Mouse (Mus musculus) hindbrain, embryonic 16.5 days (tissue): ENCODE measurements at regions not wholly inside any gene's neighbourhood (a gene's known extent, or its start where the extent isn't known, plus 50 kb on each side); places are given as distances from the start of the nearest gene placed in this dataset.

Source experiments
- ATAC-seq: fragments of 200-750 bp; cut with Nextera tagmentation; 2 replicates; pipeline ENCODE4 v1.8.0; 2017; ENCODE audit warnings: moderate TSS enrichment, moderate library complexity
- H3K27ac ChIP-seq: fragments of 300-500 bp; sonication (generic); 2 replicates; pipeline ENCODE4 v1.5.1; 2014; ENCODE audit warnings: low read depth, mild to moderate bottlenecking, control low read depth, low read length, moderate library complexity
- H3K27me3 ChIP-seq: fragments of 300-500 bp; sonication (generic); replicated peaks from 2 replicates; pipeline ENCODE4 v1.6.1; 2014; ENCODE audit warnings: low read length; ENCODE audit not compliant: control insufficient read depth, insufficient read depth
- H3K36me3 ChIP-seq: fragments of 300-500 bp; sonication (generic); 2 replicates; pipeline ENCODE4 v1.6.1; 2014; ENCODE audit warnings: mild to moderate bottlenecking, low read length, moderate library complexity, mixed read lengths; ENCODE audit not compliant: control insufficient read depth, insufficient read depth
- H3K4me1 ChIP-seq: fragments of 300-500 bp; sonication (generic); 2 replicates; pipeline ENCODE4 v1.6.1; 2014; ENCODE audit warnings: low read depth, low read length; ENCODE audit not compliant: control insufficient read depth, insufficient read depth
- H3K4me2 ChIP-seq: fragments of 300-500 bp; sonication (generic); 2 replicates; pipeline ENCODE4 v1.6.1; 2014; ENCODE audit warnings: mild to moderate bottlenecking, low read length, control low read depth, moderate library complexity
- H3K4me3 ChIP-seq: fragments of 300-500 bp; sonication (generic); 2 replicates; pipeline ENCODE4 v1.5.1; 2014; ENCODE audit warnings: mild to moderate bottlenecking, low read length, control low read depth, moderate library complexity
- H3K9ac ChIP-seq: fragments of 300-500 bp; sonication (generic); 2 replicates; pipeline ENCODE4 v1.6.1; 2014; ENCODE audit warnings: low read depth, mild to moderate bottlenecking, control low read depth, low read length, moderate library complexity
- H3K9me3 ChIP-seq: fragments of 300-500 bp; sonication (generic); 2 replicates; pipeline ENCODE4 v1.6.1; 2014; ENCODE audit warnings: mild to moderate bottlenecking, low read length, moderate library complexity; ENCODE audit not compliant: control insufficient read depth
- WGBS: fragments of 180-500 bp; shearing (Covaris S2); extraction: QIAGEN DNeasy Blood & Tissue Kit; methylation state at CpG from one replicate; pipeline ENCODE4 v1.1.7; 2014; 5-methylcytosine and 5-hydroxymethylcytosine counted together

GRCm38 (mm10) chr6:98833922-98834321, 491.4 kb upstream of the Gm765 start:
- WGBS, result 90% methylated on average over 7 of the region's 7 CpGs
- Histone ChIP-seq H3K9me3 (no peaks in the 10 kb centered on the region), H3K27me3 (no peaks in the 10 kb centered on the region; the same call in 1 of the 2 replicates), H3K9ac (no peak overlapping the region), H3K36me3 (no peaks in the 10 kb centered on the region), H3K4me3 (no peak overlapping the region), H3K27ac (no peak overlapping the region), H3K4me1 (no peaks in the 10 kb centered on the region), H3K4me2 (no peak overlapping the region)
- ATAC-seq, result no peak

GRCm38 (mm10) chr6:98830191-98830590, 487.6 kb upstream of the Gm765 start:
- H3K9me3 ChIP-seq, result no peaks in the 10 kb centered on the region

GRCm38 (mm10) chr6:98808046-98808445, 465.5 kb upstream of the Gm765 start:
- Histone ChIP-seq H3K4me1 (no peaks in the 10 kb centered on the region), H3K9me3 (0 out of 2 replicates have a peak, but pooled peaks cover under 1% of the 10 kb centered on the region), H3K9ac (no peak overlapping the region), H3K4me2 (no peak overlapping the region), H3K27ac (no peak overlapping the region), H3K36me3 (no peaks in the 10 kb centered on the region), H3K27me3 (no peaks in the 10 kb centered on the region), H3K4me3 (no peak overlapping the region)
- ATAC-seq, result no peak
- WGBS, result 98% methylated on average over 1 of the region's 1 CpGs

More at GRCm38 (mm10) chr6:98830191-98830590, 487.6 kb upstream of the Gm765 start:
- Histone ChIP-seq H3K36me3 (no peaks in the 10 kb centered on the region), H3K27ac (no peak overlapping the region), H3K27me3 (no peaks in the 10 kb centered on the region), H3K4me1 (no peaks in the 10 kb centered on the region), H3K4me3 (no peak overlapping the region), H3K9ac (no peak overlapping the region), H3K4me2 (no peak overlapping the region)
- WGBS, result 85% methylated on average over 4 of the region's 4 CpGs
- ATAC-seq, result no peak

DNA sequence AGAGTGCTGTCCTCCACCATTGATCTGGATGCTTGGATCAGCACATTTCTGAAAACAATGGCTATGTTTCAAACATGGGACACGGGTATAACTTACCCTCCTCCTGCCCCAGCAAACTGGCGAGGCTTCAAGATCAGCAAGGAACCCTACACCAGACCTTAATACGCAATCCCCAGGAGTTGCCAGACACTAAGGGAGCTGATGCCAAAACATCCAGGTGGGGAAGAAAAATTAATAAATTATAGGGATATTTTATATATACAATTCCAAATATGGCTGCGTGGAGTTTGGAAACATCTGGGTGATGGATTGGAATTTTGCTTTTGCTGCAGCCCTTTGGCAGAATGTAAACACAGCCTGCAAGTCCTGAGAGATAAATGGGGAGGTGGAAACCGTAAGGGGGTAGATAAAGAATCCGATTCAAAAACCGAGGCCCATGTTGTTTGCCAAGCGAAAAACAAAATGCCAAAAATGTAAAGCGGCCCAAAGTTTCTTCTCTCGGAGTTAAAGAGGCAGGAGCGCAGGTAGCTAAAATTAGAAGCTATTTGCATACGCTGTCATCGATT, 460.9 kb upstream of the Gm765 start:
- no peaks in the 10 kb centered on the region for H3K9me3 ChIP-seq
- no peaks in the 10 kb centered on the region; the same call in 1 of the 2 replicates for H3K4me1 ChIP-seq
- no peaks in the 10 kb centered on the region for H3K27me3 ChIP-seq
- H3K27ac ChIP-seq, result no peak overlapping the region
- H3K4me2 ChIP-seq, result no peak overlapping the region
- WGBS, result 84% methylated on average over 13 of the region's 13 CpGs
- H3K4me3 ChIP-seq, result no peak overlapping the region
- ATAC-seq, result no peak
- H3K9ac ChIP-seq, result no peak overlapping the region
- no peaks in the 10 kb centered on the region for H3K36me3 ChIP-seq

- no peak overlapping the region for H3K4me2 ChIP-seq
- H3K27me3 ChIP-seq, result no peaks in the 10 kb centered on the region
- no peaks in the 10 kb centered on the region for H3K9me3 ChIP-seq
- H3K4me1 ChIP-seq, result no peaks in the 10 kb centered on the region; the same call in 1 of the 2 replicates
- H3K9ac ChIP-seq, result no peak overlapping the region
- H3K4me3 ChIP-seq, result no peak overlapping the region
- no peak for ATAC-seq
- H3K36me3 ChIP-seq, result no peaks in the 10 kb centered on the region
- no peak overlapping the region for H3K27ac ChIP-seq
- 83% methylated on average over 4 of the region's 4 CpGs for WGBS
These were observed 458.5 kb upstream of the Gm765 start for GRCm38 (mm10) chr6:98801061-98801460.

DNA sequence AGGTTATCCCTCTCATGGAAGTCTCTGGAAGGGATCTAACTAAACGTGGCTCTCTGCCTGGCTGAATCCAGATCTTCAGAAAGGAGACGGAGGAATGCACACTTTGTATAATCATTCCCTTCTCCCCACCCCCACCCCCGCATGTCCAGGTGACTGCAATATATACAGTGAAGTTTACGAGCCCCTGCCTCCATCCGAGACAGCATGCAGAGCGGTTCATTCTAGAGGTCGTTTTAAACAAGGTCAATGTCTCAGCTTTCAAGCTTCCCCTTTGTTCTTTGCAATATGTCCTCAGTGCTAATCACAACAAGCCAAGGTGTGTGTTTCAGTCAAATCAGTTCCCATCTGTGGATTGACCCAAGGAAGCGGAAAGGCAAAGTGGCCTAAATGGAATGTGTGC, 457.5 kb upstream of the Gm765 start:
- no peaks in the 10 kb centered on the region for H3K9me3 ChIP-seq
- H3K4me2 ChIP-seq, result no peak overlapping the region
- no peak overlapping the region for H3K9ac ChIP-seq
- no peaks in the 10 kb centered on the region; the same call in 1 of the 2 replicates for H3K4me1 ChIP-seq
- no peaks in the 10 kb centered on the region for H3K27me3 ChIP-seq
- H3K36me3 ChIP-seq, result no peaks in the 10 kb centered on the region
- no peak for ATAC-seq
- WGBS, result 87% methylated on average over 8 of the region's 8 CpGs
- H3K27ac ChIP-seq, result no peak overlapping the region
- no peak overlapping the region for H3K4me3 ChIP-seq

DNA sequence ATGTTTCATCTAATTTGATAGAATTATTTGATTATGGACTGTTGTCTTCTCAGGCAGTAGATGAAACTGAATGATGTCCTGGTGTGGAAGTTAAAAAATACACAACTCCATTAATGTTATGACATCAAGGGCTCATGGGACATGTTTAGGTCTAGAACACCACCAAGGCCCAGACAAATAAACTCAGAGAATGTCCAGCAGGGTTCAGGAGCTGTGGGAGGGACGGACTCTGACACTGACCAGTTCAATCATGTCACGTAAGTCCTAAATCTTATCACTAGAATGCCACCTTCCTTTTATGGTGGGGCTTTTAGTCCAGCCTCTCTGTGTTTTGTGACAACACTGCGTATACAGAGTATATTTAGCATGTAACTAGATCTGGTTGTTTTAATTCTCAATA, 455.2 kb upstream of the Gm765 start:
- no peak for ATAC-seq
- H3K36me3 ChIP-seq, result no peaks in the 10 kb centered on the region
- 87% methylated on average over 3 of the region's 3 CpGs for WGBS
- H3K4me3 ChIP-seq, result no peak overlapping the region
- H3K4me2 ChIP-seq, result no peak overlapping the region
- no peaks in the 10 kb centered on the region for H3K9me3 ChIP-seq
- H3K27ac ChIP-seq, result no peak overlapping the region
- no peaks in the 10 kb centered on the region; the same call in 1 of the 2 replicates for H3K4me1 ChIP-seq
- H3K9ac ChIP-seq, result no peak overlapping the region
- H3K27me3 ChIP-seq, result no peaks in the 10 kb centered on the region

- no peaks in the 10 kb centered on the region; the same call in 1 of the 2 replicates for H3K4me1 ChIP-seq
- no peaks in the 10 kb centered on the region for H3K27me3 ChIP-seq
- no peaks in the 10 kb centered on the region for H3K9me3 ChIP-seq
- no peaks in the 10 kb centered on the region for H3K36me3 ChIP-seq
- H3K9ac ChIP-seq, result no peak overlapping the region
- H3K4me2 ChIP-seq, result no peak overlapping the region
- 77% methylated on average over 6 of the region's 6 CpGs for WGBS
- H3K27ac ChIP-seq, result no peak overlapping the region
- H3K4me3 ChIP-seq, result no peak overlapping the region
- ATAC-seq, result no peak
These were observed 454.8 kb upstream of the Gm765 start for GRCm38 (mm10) chr6:98797373-98797772.

GRCm38 (mm10) chr6:98796666-98797065, 454.1 kb upstream of the Gm765 start:
- 50% methylated on average over 4 of the region's 4 CpGs for WGBS
- ATAC-seq, result no peak
- Histone ChIP-seq H3K27me3 (no peaks in the 10 kb centered on the region), H3K9ac (no peak overlapping the region), H3K4me2 (no peak overlapping the region), H3K27ac (no peak overlapping the region), H3K9me3 (no peaks in the 10 kb centered on the region), H3K36me3 (no peaks in the 10 kb centered on the region), H3K4me1 (no peaks in the 10 kb centered on the region; the same call in 1 of the 2 replicates), H3K4me3 (no peak overlapping the region)
